Mouse (Mus musculus): Measurements from ENCODE around the gene Kbtbd4.

Kbtbd4 gene

GRCm38 (mm10) chr2:90904856-90905224 is 300 bp downstream of the Kbtbd4 start:
- no peak for DNase-seq (ENCODE audit: low spot score in 2 of 2)

DNA sequence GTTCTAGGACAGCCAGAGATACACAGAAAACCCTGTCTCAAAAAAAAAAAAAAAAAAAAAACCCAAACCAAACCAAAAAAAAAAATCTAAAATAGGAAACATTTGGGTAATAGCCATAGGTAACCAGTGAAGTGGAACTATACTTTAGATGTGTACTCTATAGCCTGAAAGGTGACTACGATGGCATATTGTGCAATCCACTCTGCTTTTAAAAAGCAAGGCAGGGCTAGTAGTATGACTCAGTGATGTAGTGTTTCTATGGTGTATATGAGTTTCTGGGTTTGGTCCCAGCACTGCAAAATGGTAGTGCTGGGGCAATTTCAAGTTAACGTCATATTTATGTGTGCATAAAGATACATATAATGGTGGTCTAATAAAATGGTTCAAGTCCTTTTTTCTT is 2.2 kb downstream of the Kbtbd4 start:
- DNase-seq (ENCODE audit: low spot score in 2 of 2): no peak

DNA sequence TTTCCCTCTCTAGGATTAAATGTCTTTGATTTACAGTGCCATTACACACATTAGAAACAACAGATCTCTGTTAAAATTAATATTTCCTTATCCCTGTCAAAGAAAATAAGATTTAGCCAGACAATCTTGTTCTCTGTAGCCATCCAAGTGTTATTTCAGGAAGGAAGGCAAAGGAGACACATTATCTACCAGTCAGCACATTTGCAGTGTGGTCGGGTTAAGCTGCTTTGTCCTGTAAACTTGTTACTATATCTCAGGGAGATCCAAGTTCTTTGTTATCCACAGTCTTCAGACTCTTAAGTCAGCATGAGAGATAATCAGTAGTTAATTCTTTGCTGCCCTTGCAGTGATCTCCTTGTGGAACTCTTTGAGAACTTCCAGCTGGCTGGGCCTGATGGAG is 6.3 kb downstream of the Kbtbd4 start:
- no peak for DNase-seq (ENCODE audit: low spot score in 2 of 2)

- no peak for DNase-seq (ENCODE audit: low spot score in 2 of 2)
Measured at GRCm38 (mm10) chr2:90911668-90912067, 7.1 kb downstream of the Kbtbd4 start.

DNA sequence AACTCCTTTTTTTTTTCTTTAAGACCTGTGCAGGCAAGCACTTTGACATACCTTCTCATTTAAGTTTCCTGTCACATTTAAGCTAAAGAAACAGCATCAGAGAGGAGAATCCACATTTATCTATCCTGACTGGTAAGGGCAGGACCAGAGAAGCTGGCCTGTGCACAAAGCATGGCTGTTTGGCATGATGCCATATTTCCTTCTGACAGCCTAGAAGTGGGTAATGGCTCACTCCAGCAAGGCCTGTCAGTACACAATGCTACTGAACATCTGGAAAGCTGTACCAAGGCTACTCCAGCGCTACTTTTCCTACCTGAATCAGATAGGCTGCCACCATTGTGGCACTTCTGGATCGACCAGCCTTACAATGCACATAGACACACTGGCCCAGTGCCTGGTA is 9.1 kb downstream of the Kbtbd4 start:
- DNase-seq (ENCODE audit: low spot score in 2 of 2): no peak

GRCm38 (mm10) chr2:90915516-90915915 is 11.0 kb downstream of the Kbtbd4 start:
- DNase-seq (ENCODE audit: low spot score in 2 of 2): no peak

GRCm38 (mm10) chr2:90916560-90917232 is 12.2 kb downstream of the Kbtbd4 start:
- no peak for DNase-seq (ENCODE audit: low spot score in 2 of 2)

DNA sequence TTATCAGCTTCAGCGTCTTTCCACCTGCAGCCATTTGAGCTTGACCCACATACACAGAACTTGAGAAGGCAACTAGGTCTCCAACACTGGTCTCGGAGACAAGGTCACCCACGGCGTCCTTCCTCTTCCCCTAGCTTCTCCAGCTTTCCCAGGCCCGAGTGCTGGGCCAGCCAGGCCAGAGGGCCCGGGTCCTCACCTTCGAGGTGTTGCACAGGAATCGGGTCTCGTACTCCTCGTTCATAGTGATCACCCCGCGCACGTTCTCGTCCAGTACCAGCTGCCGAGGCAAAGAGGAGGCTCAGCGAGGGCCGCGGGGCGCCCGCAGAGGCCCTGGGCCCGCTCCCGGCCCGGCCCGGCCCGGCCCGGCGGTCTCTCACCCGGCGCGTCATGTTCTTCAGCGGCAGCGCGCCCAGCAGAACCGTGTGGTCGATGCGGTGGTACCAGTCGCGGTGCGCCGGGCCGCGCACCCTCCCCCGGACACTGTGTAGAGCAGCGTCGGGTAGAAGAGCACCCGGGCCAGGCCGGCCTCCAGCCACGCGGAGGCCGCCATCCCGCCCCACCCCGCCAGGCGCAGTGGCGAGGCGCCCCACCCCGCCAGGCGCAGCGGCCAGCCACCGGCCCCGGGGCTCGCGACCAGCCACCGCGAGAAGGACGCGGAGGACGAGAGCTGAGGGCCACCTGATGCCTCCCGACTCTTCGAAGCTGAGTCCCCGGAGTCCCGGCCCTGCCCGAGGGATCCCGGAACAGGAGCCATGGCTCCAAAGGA is 12.9 kb downstream of the Kbtbd4 start:
- DNase-seq (ENCODE audit: low spot score in 2 of 2): peak; percentile 49 to 72

DNA sequence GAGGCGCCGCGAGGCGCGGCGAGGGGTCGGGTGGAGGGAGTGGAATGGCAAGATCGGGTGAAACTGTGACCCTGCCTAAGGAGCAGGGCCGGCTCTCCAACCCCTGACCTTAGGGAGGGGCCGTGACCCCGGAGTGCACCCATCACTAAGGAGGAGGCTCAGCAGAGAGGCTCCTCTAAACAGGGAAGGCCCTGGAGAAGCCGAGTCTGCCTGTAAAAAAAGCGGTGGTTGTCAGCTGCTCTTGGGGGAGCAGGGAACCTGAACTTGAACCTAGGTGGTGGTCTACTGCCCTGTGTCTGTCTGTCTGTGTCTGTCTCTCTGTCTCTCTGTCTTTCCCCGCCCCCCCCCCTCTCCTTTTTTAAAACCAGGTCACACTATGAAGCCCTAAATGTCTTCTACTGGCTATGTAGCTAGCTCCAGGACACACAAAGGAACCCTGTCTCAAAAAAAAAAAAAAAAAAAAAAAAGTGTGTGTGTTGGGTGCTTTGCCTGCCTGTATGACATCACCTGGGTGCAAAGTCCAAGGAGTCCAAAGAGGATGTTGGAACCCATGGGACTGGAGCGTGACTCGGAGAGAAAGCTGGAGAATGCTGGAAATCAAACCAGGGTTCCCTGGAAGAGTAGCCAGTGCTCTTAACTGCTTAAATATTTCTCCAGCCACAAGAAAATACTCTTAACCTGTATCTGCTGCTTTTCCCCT is 13.6 kb downstream of the Kbtbd4 start:
- no peak for DNase-seq (ENCODE audit: low spot score in 2 of 2)

- no peak for DNase-seq (ENCODE audit: low spot score in 2 of 2)
Measured at GRCm38 (mm10) chr2:90921178-90921577, 16.6 kb downstream of the Kbtbd4 start.

DNA sequence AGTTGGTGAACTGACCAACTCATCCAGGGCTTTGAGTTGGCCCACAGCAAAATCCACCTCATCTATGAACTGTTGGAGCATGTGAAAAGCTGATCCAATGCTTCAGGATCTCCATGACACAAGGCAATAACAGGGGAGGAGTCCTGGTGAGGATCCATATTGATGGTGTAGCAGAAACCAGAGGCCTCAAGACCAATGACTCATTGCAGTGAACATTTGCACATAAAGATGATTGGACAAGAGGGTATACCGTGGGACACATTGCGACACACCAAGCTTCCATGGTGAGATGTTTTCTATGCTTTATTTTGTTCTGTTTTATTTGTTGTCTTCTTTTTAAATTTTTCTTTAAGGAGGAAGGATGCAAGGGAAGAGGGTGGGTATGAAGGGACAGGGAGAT is 18.1 kb downstream of the Kbtbd4 start:
- no peak for DNase-seq (ENCODE audit: low spot score in 2 of 2)

DNA sequence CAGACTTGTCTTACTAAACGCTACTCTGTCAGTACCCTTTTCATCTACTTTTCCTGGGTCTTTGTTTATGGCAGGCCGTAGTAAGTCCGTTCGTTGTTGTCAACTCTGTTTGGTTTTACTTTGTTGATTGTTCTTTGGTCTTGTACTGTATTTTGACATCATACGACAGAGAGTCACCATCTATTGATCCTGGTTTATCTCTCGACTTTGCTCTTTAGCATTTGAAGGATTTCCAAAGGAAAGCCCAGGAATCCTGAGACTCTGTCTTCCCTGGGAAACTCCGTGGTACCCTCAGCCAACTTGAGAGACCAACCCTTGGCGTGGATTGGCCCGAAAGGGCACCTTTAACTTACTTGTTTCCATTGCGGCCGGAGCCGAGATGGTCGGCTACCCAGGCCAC is 24.0 kb downstream of the Kbtbd4 start:
- DNase-seq (ENCODE audit: low spot score in 2 of 2): no peak

DNA sequence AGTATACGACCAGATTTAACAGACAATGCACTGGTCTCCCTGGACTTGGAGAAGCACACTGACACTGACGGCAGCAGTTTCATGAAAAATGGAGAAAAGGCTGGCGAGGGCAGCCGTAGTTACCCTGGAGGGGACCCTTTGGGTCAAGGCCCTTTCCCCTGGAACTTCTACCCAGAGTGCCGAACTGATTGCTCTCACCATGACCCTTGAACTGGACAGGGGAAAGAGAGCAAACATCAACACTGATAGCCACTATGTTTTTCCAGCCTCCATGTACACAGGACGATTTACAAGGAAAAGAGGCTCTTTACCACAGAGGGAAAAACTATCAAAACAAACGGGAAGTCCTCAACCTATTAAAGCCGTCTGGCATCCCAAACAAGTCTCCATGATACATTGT is 27.3 kb downstream of the Kbtbd4 start:
- DNase-seq (ENCODE audit: low spot score in 2 of 2): no peak

- DNase-seq (ENCODE audit: low spot score in 2 of 2): no peak
Measured at GRCm38 (mm10) chr2:90932273-90932672, 27.7 kb downstream of the Kbtbd4 start.

DNA sequence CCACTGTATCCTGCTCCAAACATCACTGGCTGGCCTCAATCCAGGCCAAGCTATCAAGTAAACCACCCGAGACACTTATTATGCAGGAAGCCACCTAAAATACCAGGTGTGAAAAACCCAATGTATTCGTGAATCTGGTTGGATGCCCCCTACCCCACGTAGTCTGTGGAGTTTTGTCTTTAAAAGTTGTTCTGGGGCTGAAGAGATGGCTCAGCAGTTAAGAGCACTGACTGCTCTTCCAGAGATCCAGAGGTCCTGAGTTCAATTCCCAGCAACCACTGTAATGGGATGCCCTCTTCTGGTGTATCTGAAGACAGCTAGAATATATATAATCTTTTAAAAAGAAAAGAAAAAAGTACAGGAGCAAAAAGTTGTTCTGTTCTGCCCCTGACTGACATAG is 33.8 kb downstream of the Kbtbd4 start:
- DNase-seq (ENCODE audit: low spot score in 2 of 2): no peak

DNA sequence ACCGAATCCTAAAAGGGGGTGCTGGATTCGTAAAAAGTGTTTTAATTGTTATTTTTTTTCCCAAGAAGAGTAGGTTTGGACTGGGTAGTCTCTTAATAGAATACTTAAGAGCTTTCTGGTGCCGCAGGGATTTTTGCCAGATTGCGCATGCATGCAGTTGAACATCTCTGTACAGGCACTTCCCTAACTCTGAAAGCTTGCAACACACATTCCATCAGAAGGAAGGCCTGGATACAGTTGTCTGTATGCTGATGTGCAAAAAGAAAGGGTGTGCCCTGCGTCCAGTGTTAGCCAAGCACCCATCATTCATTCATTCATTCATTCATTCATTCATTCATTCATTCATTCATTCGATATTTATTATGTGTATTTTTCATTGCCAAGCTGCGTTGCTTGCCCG is 35.2 kb downstream of the Kbtbd4 start:
- peak in 1 of 2 experiments; percentile 5 for DNase-seq (ENCODE audit: low spot score in 2 of 2)

DNA sequence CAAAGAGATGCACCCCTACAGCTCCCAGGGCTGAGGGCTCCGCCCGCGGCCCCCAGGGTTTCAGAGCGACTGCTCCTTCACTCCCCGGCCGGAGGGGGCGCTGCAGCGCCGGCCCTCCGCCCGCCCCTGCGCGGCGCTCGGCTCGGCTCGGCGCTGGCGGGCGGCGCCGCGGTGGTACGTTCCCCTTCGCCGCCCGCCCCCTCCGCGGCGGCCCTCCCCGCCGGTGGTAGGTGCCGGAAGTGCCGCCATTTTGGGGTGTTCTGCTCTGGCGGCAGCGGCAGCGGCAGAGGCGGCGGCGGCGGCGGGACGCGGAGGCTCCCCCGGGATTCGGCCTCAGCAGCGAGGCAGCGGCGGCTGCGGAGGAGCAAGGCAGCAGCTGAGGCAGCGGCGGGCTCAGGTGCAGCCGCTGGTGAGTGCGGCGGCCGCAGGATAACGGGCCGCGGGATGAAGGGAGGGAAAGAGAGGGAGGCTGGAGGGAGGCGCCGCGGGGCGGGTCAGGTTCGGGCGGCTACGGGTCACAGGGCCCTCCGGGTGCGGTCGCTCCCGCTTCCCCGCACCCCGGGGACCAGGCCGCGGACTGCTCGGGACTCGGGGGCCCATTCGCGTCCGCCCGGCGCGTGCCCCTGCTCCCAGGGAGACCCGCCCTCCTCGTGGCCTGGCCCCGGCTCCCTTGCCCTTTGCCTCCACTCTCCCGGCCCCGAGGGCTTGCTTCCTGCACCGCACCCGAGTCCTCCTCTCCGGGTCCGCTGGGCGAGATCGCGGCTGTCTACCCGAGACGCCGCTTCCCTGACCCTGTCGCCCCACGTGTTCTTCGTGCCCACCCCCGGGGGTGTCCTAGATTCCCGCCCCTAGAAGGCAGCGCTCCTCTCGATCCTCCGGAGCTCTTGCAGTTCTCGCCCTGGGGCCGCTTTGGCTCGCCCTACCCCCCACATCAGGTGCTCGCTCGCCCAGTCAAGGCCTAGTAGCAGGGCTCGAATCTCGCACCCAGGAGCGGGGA is 36.0 kb downstream of the Kbtbd4 start, which contains the start of gene Celf1:
TSS of gene Celf1 (plus strand) at position 150 of the 997 bp plus-strand sequence.
- DNase-seq (ENCODE audit: low spot score in 2 of 2): peak; percentile 54 to 85

DNA sequence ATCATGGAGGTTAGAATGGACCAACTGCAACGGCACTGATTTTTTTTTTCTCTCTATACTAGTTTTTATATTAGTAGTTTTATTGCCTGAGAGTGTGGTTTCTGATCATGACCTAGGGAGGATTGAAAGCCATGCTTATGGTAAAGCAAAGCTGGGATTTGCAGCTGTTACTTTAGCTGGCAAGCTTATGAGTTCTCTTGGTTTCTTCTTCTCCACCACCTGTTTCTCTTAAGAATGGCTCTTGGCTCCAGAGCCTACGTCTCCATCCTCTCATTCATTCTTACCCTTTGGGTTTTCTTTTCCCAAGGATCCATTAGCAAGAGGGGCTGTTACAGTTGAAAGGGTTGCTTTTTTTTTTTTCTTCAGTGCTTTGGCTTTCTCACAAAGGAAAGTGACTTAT is 37.2 kb downstream of the Kbtbd4 start:
- no peak for DNase-seq (ENCODE audit: low spot score in 2 of 2)

DNA sequence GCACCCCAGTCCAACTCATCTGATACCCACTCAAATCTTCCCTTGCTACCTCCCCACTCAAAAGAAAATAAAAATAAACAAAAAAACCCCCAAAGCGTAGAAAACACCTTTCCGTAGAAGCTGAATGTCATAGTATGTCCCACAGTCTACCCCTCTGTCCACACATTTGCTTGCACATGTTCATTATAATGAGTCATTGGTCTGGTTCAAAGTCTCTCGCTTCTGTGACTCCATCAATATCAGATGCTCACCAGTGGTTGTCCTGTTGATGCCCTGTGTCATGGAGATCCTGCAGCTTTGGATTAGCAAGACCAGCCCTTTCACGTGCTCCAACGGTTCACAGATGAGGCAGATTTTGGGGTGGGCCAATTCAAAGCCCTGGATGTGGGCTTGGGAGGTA is 45.6 kb downstream of the Kbtbd4 start:
- no peak for DNase-seq (ENCODE audit: low spot score in 2 of 2)

GRCm38 (mm10) chr2:90950582-90951194 is 46.1 kb downstream of the Kbtbd4 start:
- DNase-seq (ENCODE audit: low spot score in 2 of 2): no peak

DNA sequence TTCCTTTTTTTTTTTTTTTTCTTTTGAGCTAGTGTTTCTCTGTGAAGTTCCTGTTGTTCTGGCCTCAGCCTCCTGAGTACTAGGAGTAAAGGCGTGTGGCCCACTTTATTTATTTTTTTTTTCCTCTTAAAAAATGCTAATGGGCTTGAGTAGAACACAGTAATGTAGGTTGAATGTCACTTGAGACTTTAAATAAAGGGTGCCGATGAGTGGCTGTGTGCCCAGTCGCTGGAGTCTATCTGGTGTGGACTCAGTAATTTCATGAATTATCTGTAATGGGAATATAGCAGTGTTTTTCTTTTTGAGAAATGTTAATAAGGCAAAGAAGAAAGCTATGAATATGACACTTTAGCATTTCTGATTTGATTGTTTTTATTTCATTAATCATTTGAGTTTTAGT is 48.9 kb downstream of the Kbtbd4 start:
- no peak for DNase-seq (ENCODE audit: low spot score in 2 of 2)

All from cerebellum, postnatal 4 days (tissue).